Mouse (Mus musculus): ENCODE data around the gene Ak5.

Ak5 gene

GRCm38 (mm10) chr3:152470347-152470746 is 197.8 kb downstream of the Ak5 start:
- Histone ChIP-seq H3K4me1 (replicated peaks; ENCODE audit: low read depth, low read length) (peaks cover 17% of the 10 kb centered on the region), H3K36me3 (ENCODE audit: insufficient read depth, low read length) (no peaks in the 10 kb centered on the region), H3K27me3 (ENCODE audit: insufficient read depth, low read length) (peaks cover 9% of the 10 kb centered on the region; the same call in 1 of the 2 replicates), H3K9me3 (ENCODE audit: low read length) (no peaks in the 10 kb centered on the region), H3K4me3 (replicated peaks; ENCODE audit: low read length) (no peak overlapping the region)
- TF ChIP-seq POU5F1 (IDR thresholded peaks at IDR 0.05; ENCODE audit: borderline replicate concordance, low read length) = no peak
- TF ChIP-seq CTCF (conservative IDR thresholded peaks at IDR 0.05; ENCODE audit: low read length) = no peak
- TF ChIP-seq NANOG (IDR thresholded peaks at IDR 0.05; ENCODE audit: borderline replicate concordance, low read length) = no peak

GRCm38 (mm10) chr3:152469423-152470200 is 198.5 kb downstream of the Ak5 start:
- Histone ChIP-seq H3K9me3 (ENCODE audit: low read length) (no peaks in the 10 kb centered on the region), H3K27me3 (ENCODE audit: insufficient read depth, low read length) (peaks cover 7% of the 10 kb centered on the region; the same call in 1 of the 2 replicates)

GRCm38 (mm10) chr3:152468569-152469041 is 199.6 kb downstream of the Ak5 start:
- H3K9me3 ChIP-seq (ENCODE audit: low read length) = no peaks in the 10 kb centered on the region
- H3K36me3 ChIP-seq (ENCODE audit: insufficient read depth, low read length) = peaks cover 1% of the 10 kb centered on the region
- peaks cover 12% of the 10 kb centered on the region; the same call in 1 of the 2 replicates for H3K4me1 ChIP-seq (replicated peaks; ENCODE audit: low read depth, low read length)
- no peak overlapping the region for H3K4me3 ChIP-seq (replicated peaks; ENCODE audit: low read length)
- H3K27me3 ChIP-seq (ENCODE audit: insufficient read depth, low read length) = peaks cover 4% of the 10 kb centered on the region; the same call in 1 of the 2 replicates
- TF ChIP-seq CTCF (conservative IDR thresholded peaks at IDR 0.05; ENCODE audit: low read length) (no peak), NANOG (IDR thresholded peaks at IDR 0.05; ENCODE audit: borderline replicate concordance, low read length) (no peak), POU5F1 (IDR thresholded peaks at IDR 0.05; ENCODE audit: borderline replicate concordance, low read length) (no peak)

More at GRCm38 (mm10) chr3:152469423-152470200, 198.5 kb downstream of the Ak5 start:
- Histone ChIP-seq H3K4me1 (replicated peaks; ENCODE audit: low read depth, low read length) (peaks cover 15% of the 10 kb centered on the region), H3K36me3 (ENCODE audit: insufficient read depth, low read length) (no peaks in the 10 kb centered on the region), H3K4me3 (replicated peaks; ENCODE audit: low read length) (peak overlapping the region; percentile 39)
- no peak for TF ChIP-seq POU5F1 (IDR thresholded peaks at IDR 0.05; ENCODE audit: borderline replicate concordance, low read length)
- no peak for TF ChIP-seq CTCF (conservative IDR thresholded peaks at IDR 0.05; ENCODE audit: low read length)
- no peak for TF ChIP-seq NANOG (IDR thresholded peaks at IDR 0.05; ENCODE audit: borderline replicate concordance, low read length)

- no peaks in the 10 kb centered on the region for H3K9me3 ChIP-seq (ENCODE audit: low read length)
- peaks cover 4% of the 10 kb centered on the region for H3K36me3 ChIP-seq (ENCODE audit: insufficient read depth, low read length)
- TF ChIP-seq CTCF (conservative IDR thresholded peaks at IDR 0.05; ENCODE audit: low read length) = no peak
- TF ChIP-seq NANOG (IDR thresholded peaks at IDR 0.05; ENCODE audit: borderline replicate concordance, low read length) = no peak
- TF ChIP-seq POU5F1 (IDR thresholded peaks at IDR 0.05; ENCODE audit: borderline replicate concordance, low read length) = no peak
Observed at GRCm38 (mm10) chr3:152468032-152468431, 200.1 kb downstream of the Ak5 start.

GRCm38 (mm10) chr3:152467312-152467711 is 200.8 kb downstream of the Ak5 start:
- Histone ChIP-seq H3K36me3 (ENCODE audit: insufficient read depth, low read length) (peaks cover 7% of the 10 kb centered on the region), H3K4me3 (replicated peaks; ENCODE audit: low read length) (no peak overlapping the region), H3K9me3 (ENCODE audit: low read length) (no peaks in the 10 kb centered on the region), H3K27me3 (ENCODE audit: insufficient read depth, low read length) (no peaks in the 10 kb centered on the region; the same call in 1 of the 2 replicates), H3K4me1 (replicated peaks; ENCODE audit: low read depth, low read length) (peaks cover 12% of the 10 kb centered on the region; the same call in 1 of the 2 replicates)
- no peak for TF ChIP-seq POU5F1 (IDR thresholded peaks at IDR 0.05; ENCODE audit: borderline replicate concordance, low read length)
- TF ChIP-seq NANOG (IDR thresholded peaks at IDR 0.05; ENCODE audit: borderline replicate concordance, low read length) = no peak
- no peak for TF ChIP-seq CTCF (conservative IDR thresholded peaks at IDR 0.05; ENCODE audit: low read length)

More at GRCm38 (mm10) chr3:152468032-152468431, 200.1 kb downstream of the Ak5 start:
- peaks cover 4% of the 10 kb centered on the region; the same call in 1 of the 2 replicates for H3K27me3 ChIP-seq (ENCODE audit: insufficient read depth, low read length)
- peaks cover 12% of the 10 kb centered on the region; the same call in 1 of the 2 replicates for H3K4me1 ChIP-seq (replicated peaks; ENCODE audit: low read depth, low read length)
- H3K4me3 ChIP-seq (replicated peaks; ENCODE audit: low read length) = no peak overlapping the region

DNA sequence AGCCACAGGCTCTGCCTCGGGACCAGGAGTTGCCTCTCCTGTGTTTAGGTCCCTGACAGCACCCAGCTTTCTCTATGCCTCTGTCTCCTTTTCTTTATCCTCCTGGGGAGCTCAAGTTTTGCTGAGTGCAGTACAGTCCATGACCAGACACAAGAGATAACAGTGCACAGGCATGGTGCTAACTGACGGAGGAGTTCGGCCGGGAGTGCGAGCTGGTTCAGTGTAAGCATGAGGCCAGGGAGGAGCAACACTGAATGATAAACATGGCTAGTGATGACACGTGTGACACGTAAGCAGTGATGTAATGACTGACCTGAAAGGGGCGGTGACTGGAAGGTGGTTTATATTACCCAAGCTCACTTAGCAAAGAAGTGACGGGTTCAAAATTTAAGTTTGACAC is 201.3 kb downstream of the Ak5 start:
- H3K9me3 ChIP-seq (ENCODE audit: low read length) = no peaks in the 10 kb centered on the region
- peaks cover 11% of the 10 kb centered on the region for H3K36me3 ChIP-seq (ENCODE audit: insufficient read depth, low read length)
- H3K27me3 ChIP-seq (ENCODE audit: insufficient read depth, low read length) = no peaks in the 10 kb centered on the region; the same call in 1 of the 2 replicates
- H3K4me3 ChIP-seq (replicated peaks; ENCODE audit: low read length) = no peak overlapping the region
- no peak for TF ChIP-seq POU5F1 (IDR thresholded peaks at IDR 0.05; ENCODE audit: borderline replicate concordance, low read length)
- no peak for TF ChIP-seq NANOG (IDR thresholded peaks at IDR 0.05; ENCODE audit: borderline replicate concordance, low read length)
- TF ChIP-seq CTCF (conservative IDR thresholded peaks at IDR 0.05; ENCODE audit: low read length) = no peak
- peaks cover 12% of the 10 kb centered on the region; the same call in 1 of the 2 replicates for H3K4me1 ChIP-seq (replicated peaks; ENCODE audit: low read depth, low read length)

- H3K4me1 ChIP-seq (replicated peaks; ENCODE audit: low read depth, low read length) = peaks cover 26% of the 10 kb centered on the region
- H3K27me3 ChIP-seq (ENCODE audit: insufficient read depth, low read length) = no peaks in the 10 kb centered on the region; the same call in 1 of the 2 replicates
- peaks cover 25% of the 10 kb centered on the region for H3K36me3 ChIP-seq (ENCODE audit: insufficient read depth, low read length)
- H3K9me3 ChIP-seq (ENCODE audit: low read length) = no peaks in the 10 kb centered on the region
- no peak overlapping the region for H3K4me3 ChIP-seq (replicated peaks; ENCODE audit: low read length)
- no peak for TF ChIP-seq POU5F1 (IDR thresholded peaks at IDR 0.05; ENCODE audit: borderline replicate concordance, low read length)
- TF ChIP-seq CTCF (conservative IDR thresholded peaks at IDR 0.05; ENCODE audit: low read length) = no peak
- peak; percentile 89 for TF ChIP-seq NANOG (IDR thresholded peaks at IDR 0.05; ENCODE audit: borderline replicate concordance, low read length)
Observed at GRCm38 (mm10) chr3:152465338-152465737, 202.8 kb downstream of the Ak5 start.

DNA sequence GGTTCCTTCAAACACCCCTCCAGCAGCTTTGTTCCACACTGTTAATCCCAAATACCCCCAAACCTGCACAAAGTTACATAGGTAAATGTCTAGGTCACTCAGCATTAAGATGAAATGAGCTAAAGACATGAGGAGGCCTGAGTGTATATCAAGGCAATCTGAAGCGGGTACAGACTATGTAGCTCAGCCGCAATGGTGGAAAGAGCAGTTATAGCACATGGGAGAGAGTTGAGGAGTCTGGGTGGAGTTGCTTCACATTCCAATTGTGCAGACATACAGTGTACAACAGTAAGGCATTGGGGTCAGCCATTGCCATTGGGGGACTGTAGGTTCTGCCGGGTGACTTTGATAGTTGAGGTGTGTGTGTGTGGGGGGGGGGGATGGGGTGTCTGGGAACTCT is 203.7 kb downstream of the Ak5 start:
- TF ChIP-seq CTCF (conservative IDR thresholded peaks at IDR 0.05; ENCODE audit: low read length) = no peak
- no peak for TF ChIP-seq POU5F1 (IDR thresholded peaks at IDR 0.05; ENCODE audit: borderline replicate concordance, low read length)
- TF ChIP-seq NANOG (IDR thresholded peaks at IDR 0.05; ENCODE audit: borderline replicate concordance, low read length) = no peak
- Histone ChIP-seq H3K4me1 (replicated peaks; ENCODE audit: low read depth, low read length) (peaks cover 30% of the 10 kb centered on the region), H3K27me3 (ENCODE audit: insufficient read depth, low read length) (no peaks in the 10 kb centered on the region; the same call in 1 of the 2 replicates)

More for the DNA sequence above, 203.7 kb downstream of the Ak5 start:
- Histone ChIP-seq H3K36me3 (ENCODE audit: insufficient read depth, low read length) (peaks cover 29% of the 10 kb centered on the region), H3K9me3 (ENCODE audit: low read length) (no peaks in the 10 kb centered on the region), H3K4me3 (replicated peaks; ENCODE audit: low read length) (no peak overlapping the region)
